Comparison of ENCODE assay signal across 31 mouse cellular contexts in genomic region chr14:7929029-7929428, GRCm38 (mm10). TPM values are rescaled to one million over a fixed set of nuclear protein-coding genes. Genes with fewer than 3 reads are reported as not detected.
DNase-seq lines count a peak whose midpoint lies in the region; ATAC-seq and TF ChIP-seq lines count a peak whose summit lies in the region.
"Had no signal": no experiment of that assay in that cellular context is flagged by ENCODE, and none has a peak within 500 bp of the region (broad histone marks: within the 10 kb centered on the region; RNA-seq: fewer than 3 reads in every experiment).

No protein-coding gene starts in this region.

- no peak overlapping the region for H3K9ac ChIP-seq in liver, embryonic 13.5 days
- H3K9ac ChIP-seq in hindbrain, embryonic 14.5 days, result no peak overlapping the region
- no peak overlapping the region for H3K9ac ChIP-seq in forebrain, embryonic 14.5 days (ENCODE audit: low read length)
- H3K9ac ChIP-seq: forebrain, embryonic 13.5 days; kidney, embryonic 15.5 days; lung, embryonic 14.5 days; midbrain, embryonic 12.5 days had no signal

- peaks cover 6% of the 10 kb centered on the region; the same call in 1 of the 2 replicates for H3K27me3 ChIP-seq in G1E (ENCODE audit: insufficient read depth, low read length)
- H3K27me3 ChIP-seq in liver, embryonic 13.5 days, result no peaks in the 10 kb centered on the region
- H3K27me3 ChIP-seq in hindbrain, embryonic 14.5 days (ENCODE audit: control insufficient read depth, insufficient read depth, low read length), result no peaks in the 10 kb centered on the region
- no peaks in the 10 kb centered on the region for H3K27me3 ChIP-seq in forebrain, embryonic 14.5 days (replicated peaks; ENCODE audit: control insufficient read depth, insufficient read depth, low read length)
- H3K27me3 ChIP-seq: forebrain, embryonic 13.5 days; kidney, embryonic 15.5 days; midbrain, embryonic 12.5 days had no signal

- H3K9me3 ChIP-seq in G1E (replicated peaks), result no peaks in the 10 kb centered on the region; the same call in 1 of the 2 replicates
- H3K9me3 ChIP-seq in liver, embryonic 13.5 days (replicated peaks), result no peaks in the 10 kb centered on the region
- no peaks in the 10 kb centered on the region for H3K9me3 ChIP-seq in hindbrain, embryonic 14.5 days (ENCODE audit: control insufficient read depth, low read length)
- no peaks in the 10 kb centered on the region for H3K9me3 ChIP-seq in forebrain, embryonic 14.5 days (replicated peaks; ENCODE audit: control insufficient read depth, low read length)
- H3K9me3 ChIP-seq: forebrain, embryonic 13.5 days; hindbrain, embryonic 10.5 days; kidney, embryonic 15.5 days; midbrain, embryonic 12.5 days had no signal

- no peak for TF ChIP-seq CTCF in G1E (IDR thresholded peaks at IDR 0.05; ENCODE audit: low read depth, low read length)

- H3K4me1 ChIP-seq in G1E (ENCODE audit: insufficient read depth, low read depth, low read length), result peaks cover 60% of the 10 kb centered on the region
- H3K4me1 ChIP-seq in liver, embryonic 13.5 days (replicated peaks), result peaks cover 25% of the 10 kb centered on the region
- no peaks in the 10 kb centered on the region for H3K4me1 ChIP-seq in hindbrain, embryonic 14.5 days (replicated peaks; ENCODE audit: control insufficient read depth, insufficient read depth, low read length)
- H3K4me1 ChIP-seq in forebrain, embryonic 14.5 days (ENCODE audit: control insufficient read depth, insufficient read depth, low read length), result no peaks in the 10 kb centered on the region
- H3K4me1 ChIP-seq: forebrain, embryonic 13.5 days; hindbrain, embryonic 10.5 days; kidney, embryonic 15.5 days; midbrain, embryonic 12.5 days had no signal

- WGBS in liver, embryonic 13.5 days (ENCODE audit: insufficient replicate concordance), result 20% methylated on average over 7 of the region's 7 CpGs
- 92% methylated on average over 7 of the region's 7 CpGs for WGBS in hindbrain, embryonic 14.5 days
- WGBS in forebrain, embryonic 14.5 days, result 91% methylated on average over 7 of the region's 7 CpGs

- peak overlapping the region; percentile 37; the same call in 1 of the 2 replicates for H3K4me3 ChIP-seq in G1E (ENCODE audit: low read depth, low read length)
- no peak overlapping the region for H3K4me3 ChIP-seq in liver, embryonic 13.5 days (replicated peaks)
- H3K4me3 ChIP-seq in hindbrain, embryonic 14.5 days (replicated peaks; ENCODE audit: low read length), result no peak overlapping the region
- no peak overlapping the region for H3K4me3 ChIP-seq in forebrain, embryonic 14.5 days (ENCODE audit: low read depth, low read length)
- H3K4me3 ChIP-seq: forebrain, embryonic 13.5 days; hindbrain, embryonic 10.5 days; kidney, embryonic 15.5 days; midbrain, embryonic 12.5 days had no signal

- peak; percentile 78 for ATAC-seq in G1E (ENCODE audit: extremely low read depth, insufficient number of reproducible peaks, low FRiP score, poor library complexity, severe bottlenecking)
- peak; percentile 64 for ATAC-seq in liver, embryonic 13.5 days (ENCODE audit: low read depth)
- ATAC-seq in hindbrain, embryonic 14.5 days (ENCODE audit: low FRiP score), result no peak
- no peak for ATAC-seq in forebrain, embryonic 14.5 days
- ATAC-seq: forebrain, embryonic 13.5 days had no signal

- H3K4me2 ChIP-seq in liver, embryonic 13.5 days, result no peak overlapping the region
- no peak overlapping the region for H3K4me2 ChIP-seq in hindbrain, embryonic 14.5 days (replicated peaks)
- no peak overlapping the region for H3K4me2 ChIP-seq in forebrain, embryonic 14.5 days (ENCODE audit: low read length)
- H3K4me2 ChIP-seq: forebrain, embryonic 13.5 days; heart, embryonic 11.5 days; kidney, embryonic 15.5 days; lung, embryonic 14.5 days; midbrain, embryonic 12.5 days had no signal

- DNase-seq in G1E (ENCODE audit: low spot score), result no peak
- DNase-seq in c-Kit-positive CD71-negative TER-119-negative erythroid progenitor cells, embryonic 14.5 days (ENCODE audit: low read depth), result peak; percentile 42
- DNase-seq in liver, embryonic 13.5 days, result no peak
- no peak for DNase-seq in hindbrain, embryonic 14.5 days (ENCODE audit: low spot score)
- DNase-seq in lung, postnatal 14 days, result no peak
- DNase-seq in thymus, postnatal 4 days, result no peak
- DNase-seq in forebrain, embryonic 14.5 days (ENCODE audit: low spot score), result no peak
- DNase-seq: adrenal gland, adult 2 months; cerebellum, adult 2 months; cerebellum, postnatal 36 days; heart, adult 11 months; kidney, adult 11 months; kidney, postnatal 36 days; layer of hippocampus, postnatal 36 days; lung, embryonic 14.5 days; lung, postnatal 4 days had no signal

- no peak overlapping the region for H3K27ac ChIP-seq in liver, embryonic 13.5 days
- H3K27ac ChIP-seq in hindbrain, embryonic 14.5 days, result no peak overlapping the region
- no peak overlapping the region for H3K27ac ChIP-seq in forebrain, embryonic 14.5 days (ENCODE audit: low read depth, low read length)
- H3K27ac ChIP-seq: forebrain, embryonic 13.5 days; hindbrain, embryonic 10.5 days; kidney, embryonic 15.5 days; midbrain, embryonic 12.5 days had no signal

- peaks cover 6% of the 10 kb centered on the region for H3K36me3 ChIP-seq in G1E (replicated peaks)
- peaks cover 42% of the 10 kb centered on the region for H3K36me3 ChIP-seq in liver, embryonic 13.5 days
- peaks cover 90% of the 10 kb centered on the region for H3K36me3 ChIP-seq in hindbrain, embryonic 14.5 days (replicated peaks; ENCODE audit: control insufficient read depth, insufficient read depth)
- H3K36me3 ChIP-seq in forebrain, embryonic 14.5 days (ENCODE audit: control insufficient read depth, insufficient read depth, low read length), result peaks cover 81% of the 10 kb centered on the region

RNA-seq across cellular contexts. Expression of gene Gm45521, which starts 28.1 kb away (rescaled TPM):
- total RNA-seq in G1E (2014; fragmentation: Nextera tagmentation), result not detected in 2 replicates
- total RNA-seq in G1E (2017), result not detected in 2 replicates
- not detected in 2 replicates for polyA plus RNA-seq in G1E (2012)
- polyA plus RNA-seq in liver, embryonic 13.5 days (2015; fragmentation: Nextera tagmentation; extraction: Ambion mirVana), result not detected in 2 replicates
- 0.44 and 0.51 TPM in 2 replicates for polyA plus RNA-seq in hindbrain, embryonic 14.5 days (2014; fragmentation: Nextera tagmentation; extraction: Ambion mirVana)
- 0.28 TPM in 1 of 2 replicates, not detected in the other for polyA plus RNA-seq in forebrain, embryonic 14.5 days (2014; fragmentation: Nextera tagmentation; extraction: Ambion mirVana)
- total RNA-seq: adrenal gland, adult 2 months; adrenal gland, postnatal 4 days; gastrocnemius, adult 8-10 months; layer of hippocampus, postnatal 36 days; left cerebral cortex, postnatal 25 days; neutrophil, adult 5-6 weeks had no signal
- polyA plus RNA-seq: adrenal gland, adult 2 months; cerebellum, adult 2 months; embryonic facial prominence, embryonic 14.5 days; forebrain, embryonic 13.5 days; frontal cortex, adult 2 months; heart, postnatal 0 days; kidney, embryonic 15.5 days; limb, embryonic 14.5 days; lung, embryonic 14.5 days; midbrain, embryonic 12.5 days; small intestine, adult 2 months; thymus, postnatal 0 days had no signal

Comparison
In these comparisons a context has a peak if more than half of its experiments do, and no peak if none do; other contexts are left out.
1. ATAC-seq: peak in G1E (single experiment) and liver, embryonic 13.5 days (single experiment); none in hindbrain, embryonic 14.5 days (single experiment) and forebrain, embryonic 14.5 days (single experiment).